Mouse (Mus musculus) T-helper 17 cell (primary cell): ENCODE data around the gene Glod5.
"Not testable (repeated sequence)": the region's sequence is repeated elsewhere in the genome, so short reads cannot be mapped to it uniquely, and the experiment has no call there.

Source experiments
- in situ Hi-C, 2 experiments: fragments of 300-600 bp; cut with MboI, MseI; formaldehyde crosslinking; loops; 1 replicate in 1 of 2; 2 replicates in 1 of 2; pipeline ENCODE4 v1.15.1; 2025; ENCODE audit warnings: high pct_unique_total_duplicates in 2 of 2

Glod5 gene

DNA sequence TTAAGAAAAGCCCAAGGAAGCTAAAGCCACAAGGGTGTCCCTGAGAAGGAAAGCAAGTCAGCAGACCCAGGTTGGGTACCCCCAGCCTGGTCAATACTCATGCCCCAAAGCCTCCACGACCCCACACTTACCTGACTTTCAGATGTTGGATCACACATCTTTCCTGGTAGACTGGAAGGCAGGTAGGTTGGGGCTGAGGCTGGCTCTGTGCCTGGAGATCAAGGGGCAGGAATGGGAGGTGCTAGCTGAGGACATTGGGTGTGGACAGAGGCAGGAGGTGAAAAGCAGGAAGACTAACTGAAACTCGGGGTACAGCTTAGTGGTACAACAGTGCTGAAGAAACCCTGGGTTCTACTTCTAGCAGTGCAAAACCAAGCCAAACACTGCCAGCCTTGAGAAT is at the start of gene Glod5:
Glod5 (minus strand) TSS at position 207 of the 400 bp plus-strand sequence.
- in situ Hi-C loops, result loop anchor here (5.0 kb wide), 1 partner anchor 106 kb away; no protein-coding TSS in a partner anchor

DNA sequence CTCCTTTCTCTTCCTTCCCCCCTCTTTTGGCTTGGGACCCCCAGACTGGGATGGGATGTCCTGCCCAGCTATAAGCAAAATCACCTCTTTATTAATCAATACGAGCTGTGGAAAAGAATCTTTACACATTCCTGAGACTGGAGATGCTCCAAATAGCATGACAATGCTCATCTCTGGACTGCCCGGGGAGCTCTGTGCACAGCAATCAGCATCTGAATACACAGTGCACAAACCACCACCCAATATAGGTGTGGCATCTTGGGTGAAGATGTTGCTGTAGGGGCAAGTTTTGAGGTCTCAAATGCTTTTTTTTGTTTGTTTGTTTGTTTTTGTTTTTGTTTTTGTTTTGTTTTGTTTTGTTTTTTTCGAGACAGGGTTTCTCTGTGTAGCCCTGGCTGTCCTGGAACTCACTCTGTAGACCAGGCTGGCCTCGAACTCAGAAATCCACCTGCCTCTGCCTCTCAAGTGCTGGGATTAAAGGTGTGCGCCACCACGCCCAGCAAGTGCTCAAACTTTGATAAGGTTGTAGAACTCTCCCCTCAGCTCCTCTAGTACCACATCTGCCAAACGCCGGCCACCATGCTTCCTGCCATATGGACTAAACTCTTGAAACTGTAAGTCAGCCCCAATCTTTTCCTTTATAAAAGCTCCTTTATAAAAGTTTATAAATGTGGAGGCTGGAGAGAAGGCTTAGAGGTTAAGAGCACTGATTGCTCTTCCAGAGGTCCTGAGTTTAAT is 32.9 kb upstream of the Glod5 start:
- in situ Hi-C loops, result not testable (repeated sequence)

DNA sequence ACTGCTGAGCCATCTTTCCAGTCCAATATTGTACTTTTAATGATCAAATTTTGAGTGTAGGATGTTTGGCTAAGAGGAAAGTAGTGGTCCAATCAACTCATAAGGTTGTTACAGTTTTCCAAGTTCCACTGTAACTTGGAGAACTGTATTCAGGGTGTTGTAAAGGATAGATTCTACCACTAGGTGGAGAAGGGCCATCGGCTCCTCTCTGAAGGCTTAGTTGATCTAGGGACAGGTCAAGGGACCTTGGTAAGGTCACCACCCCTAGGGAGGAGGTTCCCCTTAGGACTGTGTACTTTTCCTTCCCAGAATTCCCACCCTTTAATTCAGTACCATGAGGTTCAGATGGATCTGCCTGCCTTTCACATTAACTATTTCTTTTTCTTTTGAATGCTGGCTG is 14.7 kb upstream of the Glod5 start:
- in situ Hi-C loops, result no loop called here

DNA sequence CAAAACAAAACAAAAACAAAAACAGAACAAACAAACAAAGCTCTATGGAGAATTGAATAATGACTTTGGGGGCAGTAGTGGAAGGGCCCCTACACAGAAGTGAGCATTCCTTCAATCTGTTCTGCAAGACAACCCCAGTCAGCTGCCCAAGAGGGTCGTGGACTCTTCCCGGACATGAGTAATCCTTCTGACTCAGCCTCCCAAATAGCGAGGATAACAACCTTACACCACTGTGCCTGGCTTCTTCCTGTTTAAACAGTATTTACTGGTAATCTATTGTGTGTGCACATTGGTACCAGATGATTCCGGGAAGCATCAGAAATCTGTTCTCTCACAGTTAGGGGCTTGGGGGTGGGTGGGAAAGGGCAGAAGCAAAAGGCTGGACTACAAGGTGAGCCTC is 8.5 kb upstream of the Glod5 start:
- in situ Hi-C loops, result no loop called here

DNA sequence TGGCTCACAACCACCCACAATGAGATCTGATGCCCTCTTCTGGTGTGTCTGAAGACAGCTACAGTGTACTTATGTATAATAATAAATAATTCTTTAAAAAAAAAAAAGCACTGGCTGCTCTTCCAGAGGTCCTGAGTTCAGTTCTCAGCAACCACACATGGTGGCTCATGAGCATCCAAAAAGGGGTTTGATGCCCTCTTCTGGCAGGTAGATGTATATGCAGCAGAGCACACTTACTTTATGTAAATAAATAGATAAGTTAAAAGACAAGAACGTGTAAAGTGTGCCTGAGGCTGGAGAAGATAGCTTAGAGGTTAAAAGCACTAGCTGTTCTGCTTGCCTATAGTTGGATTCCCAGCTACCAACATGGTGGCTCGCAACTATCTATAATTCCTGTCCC is 6.5 kb upstream of the Glod5 start:
- in situ Hi-C loops, result no loop called here

DNA sequence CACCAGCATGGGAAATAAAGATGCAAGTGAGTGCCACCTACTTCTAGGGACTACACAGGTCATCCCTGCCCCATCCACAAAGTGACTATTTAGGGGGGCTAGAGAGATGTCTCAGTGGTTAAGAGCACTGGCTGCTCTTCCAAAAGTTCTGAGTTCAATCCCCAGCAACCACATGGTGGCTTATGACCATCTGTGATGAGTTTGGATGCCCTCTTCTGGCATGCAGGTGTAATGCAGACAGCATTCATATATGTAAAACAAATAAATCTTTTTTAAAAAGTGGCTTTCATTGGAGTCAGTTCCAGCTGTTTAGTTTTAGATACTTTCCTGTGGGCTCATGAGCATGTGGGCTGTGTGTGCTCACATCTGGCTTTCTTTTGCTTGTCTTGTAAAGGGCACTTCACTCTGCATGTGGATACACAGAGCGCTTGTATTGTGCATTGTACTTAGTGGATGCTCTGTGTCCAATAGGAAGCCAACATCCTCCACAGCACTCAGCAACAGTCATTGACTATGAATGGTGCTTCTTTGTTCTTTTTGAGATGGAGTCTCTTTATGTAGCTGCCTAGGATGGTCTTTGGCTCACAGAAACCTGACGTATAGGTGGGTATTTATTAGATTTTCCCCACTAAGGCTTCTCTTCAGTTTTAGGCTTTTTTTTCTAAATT is 2.0 kb upstream of the Glod5 start:
- in situ Hi-C loops, result no loop called here

DNA sequence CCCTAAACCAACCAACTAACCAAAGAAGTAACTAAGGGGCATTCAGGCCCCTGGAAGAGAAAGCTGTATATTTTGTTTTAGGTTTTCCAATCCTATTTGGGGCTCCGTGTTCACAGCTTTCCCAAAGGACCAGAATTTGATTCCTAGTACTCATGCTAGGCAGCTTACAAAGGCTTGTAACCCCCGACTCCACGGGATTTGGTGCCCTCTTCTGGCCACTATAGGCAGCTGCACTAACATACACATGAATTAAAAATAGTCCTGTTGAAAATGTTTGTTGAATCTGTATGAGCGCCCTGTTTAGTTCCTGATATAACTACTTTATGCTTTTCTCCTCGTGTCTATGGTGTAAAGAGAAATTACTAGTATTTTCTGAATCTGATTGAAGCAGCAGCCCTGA is 1.1 kb downstream of the Glod5 start:
- in situ Hi-C loops, result loop anchor here (5.0 kb wide), 1 partner anchor 105 kb away; no protein-coding TSS in a partner anchor

DNA sequence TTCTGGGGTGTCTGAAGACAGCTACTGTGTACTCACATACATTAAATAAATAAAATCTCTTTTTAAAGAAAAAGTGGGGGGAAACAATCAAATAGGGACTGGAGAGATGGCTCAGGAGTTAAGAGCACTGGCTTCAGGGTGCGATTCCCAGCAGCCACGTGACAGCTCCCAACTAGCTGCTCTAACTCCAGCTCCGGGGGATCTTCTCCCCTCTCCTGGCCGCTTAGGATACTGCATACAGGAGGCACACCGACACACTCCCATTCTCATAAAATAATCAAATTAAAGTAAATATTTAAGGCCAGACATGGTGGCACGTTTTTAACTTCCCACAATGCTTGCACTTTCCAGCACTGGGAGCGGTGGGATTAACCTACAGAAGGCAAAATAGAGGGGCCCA is 2.6 kb downstream of the Glod5 start:
- in situ Hi-C loops, result loop anchor here (5.0 kb wide), 1 partner anchor 103 kb away; no protein-coding TSS in a partner anchor

DNA sequence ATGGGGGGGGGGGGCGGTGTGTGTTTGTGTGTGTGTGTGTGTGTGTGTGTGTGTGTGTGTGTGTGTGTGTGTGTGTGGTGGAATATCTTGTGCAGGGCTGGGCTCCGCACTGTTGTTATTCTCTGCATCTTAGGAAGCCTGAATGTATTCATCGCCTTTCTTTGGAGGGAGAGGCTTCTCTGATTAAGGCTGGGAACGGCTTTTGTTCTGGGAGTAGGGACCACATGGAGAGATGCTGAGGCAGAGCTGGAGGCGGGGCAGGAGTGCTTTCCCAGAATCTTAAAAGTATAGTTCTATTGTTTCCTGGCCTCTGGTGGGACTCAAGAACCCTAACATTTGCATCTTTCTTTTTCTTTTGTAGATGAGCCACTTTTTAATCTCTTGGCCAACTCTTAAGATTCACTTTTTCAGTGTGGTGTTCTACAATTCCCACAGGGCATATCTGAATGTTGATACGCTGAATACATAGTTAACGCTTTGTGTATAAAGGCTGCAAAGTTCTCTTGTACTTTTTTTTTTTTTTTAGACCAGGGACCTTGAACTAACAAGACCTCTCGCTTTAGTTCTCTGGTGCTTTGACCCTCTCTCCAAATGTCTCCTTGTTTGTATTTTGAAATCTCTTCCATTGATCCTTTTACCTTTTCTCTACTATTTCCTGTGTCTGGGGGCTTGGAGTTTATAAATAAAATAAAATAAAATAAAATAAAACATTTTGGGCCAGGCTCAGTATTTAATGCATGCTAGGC is 4.5 kb downstream of the Glod5 start:
- in situ Hi-C loops, result no loop called here

DNA sequence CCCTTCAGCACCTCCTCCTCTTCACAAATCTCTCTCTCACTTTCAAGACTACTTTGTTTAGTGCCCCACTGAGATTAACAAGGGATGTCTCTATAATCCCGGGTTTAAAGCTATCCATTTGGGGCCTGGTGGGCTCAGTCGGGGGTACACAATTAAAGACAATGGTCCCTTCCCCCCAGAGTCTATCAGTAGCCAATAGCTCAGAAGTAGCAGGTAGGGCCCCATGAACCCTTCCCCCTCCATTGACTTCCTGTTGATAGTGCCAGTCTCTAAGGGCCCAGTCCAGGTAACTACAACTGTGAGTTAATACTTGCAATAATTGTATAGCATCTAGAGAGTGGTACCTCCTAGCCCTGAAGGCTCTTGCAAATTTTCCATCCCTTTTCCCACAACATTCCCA is 5.1 kb downstream of the Glod5 start:
- in situ Hi-C loops, result no loop called here

DNA sequence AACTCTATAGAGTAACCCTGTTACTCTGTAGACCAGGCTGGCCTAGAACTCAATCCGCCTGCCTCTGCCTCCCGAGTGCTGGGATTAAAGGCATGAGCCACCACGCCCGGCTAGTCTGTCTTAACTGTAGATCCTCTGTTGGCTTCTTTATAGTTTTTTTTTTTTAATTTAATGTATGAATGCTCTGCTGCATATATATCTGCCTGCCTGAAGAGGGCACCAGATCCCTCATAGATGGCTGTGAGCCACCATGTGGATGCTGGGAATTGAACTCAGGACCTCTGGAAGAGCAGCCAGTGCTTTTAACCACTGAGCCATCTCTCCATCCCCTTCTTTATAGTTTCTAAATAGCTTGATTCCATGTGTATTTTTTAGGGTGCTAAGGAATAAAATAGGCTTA is 8.9 kb downstream of the Glod5 start:
- in situ Hi-C loops, result not testable (repeated sequence)

DNA sequence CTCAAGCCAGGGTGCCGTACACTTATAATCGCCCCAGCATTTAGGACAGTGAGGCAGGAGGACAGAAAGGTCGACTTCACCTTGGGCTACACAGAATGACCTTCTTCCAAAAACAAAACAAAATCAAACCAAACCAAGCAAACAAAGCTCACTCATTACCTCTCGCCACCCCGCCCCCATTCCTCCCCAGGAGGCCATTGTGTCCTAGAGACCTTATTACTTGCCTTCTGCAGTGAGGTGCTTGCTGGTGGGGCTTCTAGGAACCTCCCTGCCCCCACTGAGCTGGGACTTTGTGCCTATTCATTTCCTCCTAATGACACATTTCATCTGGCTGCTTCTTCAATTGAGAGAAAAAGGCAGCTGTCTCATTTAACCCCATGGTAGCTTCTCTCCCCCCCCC is 9.7 kb downstream of the Glod5 start:
- in situ Hi-C loops, result no loop called here

DNA sequence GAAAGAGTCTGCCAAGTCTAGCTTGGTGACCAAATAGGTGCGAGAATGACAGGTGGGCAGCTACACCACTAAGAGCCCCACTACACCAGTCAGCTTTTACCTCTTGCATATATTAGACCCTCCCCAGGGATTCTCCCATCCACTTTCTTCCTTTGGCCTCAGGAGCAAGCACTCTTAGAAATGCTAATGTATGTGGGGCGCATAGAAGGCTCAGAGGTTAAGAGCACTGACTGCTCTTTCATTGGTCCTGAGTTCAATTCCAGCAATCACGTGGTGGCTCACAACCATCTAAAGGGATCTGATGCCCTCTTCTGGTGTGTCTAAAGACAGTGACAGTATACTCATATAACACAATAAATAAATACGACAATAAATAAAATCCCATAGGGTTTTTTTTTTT is 15.3 kb downstream of the Glod5 start:
- in situ Hi-C loops, result no loop called here

DNA sequence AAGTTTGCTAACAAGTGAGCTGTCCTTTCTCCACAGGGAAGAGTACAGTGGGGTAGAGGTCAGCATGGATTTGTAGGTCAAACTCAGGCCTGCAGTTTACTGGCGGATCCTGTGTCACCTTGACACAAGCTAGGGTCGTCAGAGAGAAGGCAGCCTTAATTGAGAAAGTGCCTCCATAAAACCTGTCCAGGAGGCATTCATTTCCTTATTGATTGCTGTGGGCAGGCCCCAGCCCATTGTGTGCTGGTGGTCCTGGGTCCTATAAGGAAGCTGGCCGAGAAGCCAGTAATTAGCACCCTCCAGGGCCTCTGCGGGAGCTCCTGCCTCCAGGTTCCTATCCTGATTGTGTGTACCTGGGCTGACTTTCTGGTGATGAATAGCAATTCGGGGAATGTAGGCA is 16.3 kb downstream of the Glod5 start:
- in situ Hi-C loops, result no loop called here

DNA sequence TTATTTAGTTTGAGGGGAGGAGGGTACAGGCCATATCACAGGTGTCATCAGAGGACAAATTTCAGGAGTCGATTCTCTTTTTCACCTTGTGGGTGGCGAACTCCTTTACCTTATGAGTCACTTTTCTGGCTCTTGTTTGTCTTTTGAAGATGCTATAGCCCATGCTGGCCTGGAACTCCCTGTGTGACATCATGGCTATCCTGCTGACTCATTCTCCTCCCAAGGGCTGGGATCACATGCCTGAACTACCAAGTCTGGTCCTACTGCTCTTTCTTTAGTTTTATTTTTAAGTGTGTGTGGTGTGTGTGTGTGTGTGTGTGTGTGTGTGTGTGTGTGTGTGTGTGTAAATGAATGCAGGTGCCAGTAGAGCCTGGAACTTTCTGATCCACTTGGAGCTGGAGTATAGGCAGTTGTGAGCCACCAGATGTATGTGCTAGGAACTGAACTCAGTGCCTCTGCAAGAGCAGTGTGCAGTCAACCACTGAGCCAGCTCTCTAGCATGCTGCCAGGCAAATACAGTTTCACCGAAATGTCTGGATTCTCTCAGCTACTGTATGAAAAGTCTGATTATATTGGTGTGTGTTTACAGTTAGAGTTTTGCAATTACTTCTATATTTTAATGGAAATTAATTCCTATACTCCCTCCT is 17.6 kb downstream of the Glod5 start:
- in situ Hi-C loops, result no loop called here

DNA sequence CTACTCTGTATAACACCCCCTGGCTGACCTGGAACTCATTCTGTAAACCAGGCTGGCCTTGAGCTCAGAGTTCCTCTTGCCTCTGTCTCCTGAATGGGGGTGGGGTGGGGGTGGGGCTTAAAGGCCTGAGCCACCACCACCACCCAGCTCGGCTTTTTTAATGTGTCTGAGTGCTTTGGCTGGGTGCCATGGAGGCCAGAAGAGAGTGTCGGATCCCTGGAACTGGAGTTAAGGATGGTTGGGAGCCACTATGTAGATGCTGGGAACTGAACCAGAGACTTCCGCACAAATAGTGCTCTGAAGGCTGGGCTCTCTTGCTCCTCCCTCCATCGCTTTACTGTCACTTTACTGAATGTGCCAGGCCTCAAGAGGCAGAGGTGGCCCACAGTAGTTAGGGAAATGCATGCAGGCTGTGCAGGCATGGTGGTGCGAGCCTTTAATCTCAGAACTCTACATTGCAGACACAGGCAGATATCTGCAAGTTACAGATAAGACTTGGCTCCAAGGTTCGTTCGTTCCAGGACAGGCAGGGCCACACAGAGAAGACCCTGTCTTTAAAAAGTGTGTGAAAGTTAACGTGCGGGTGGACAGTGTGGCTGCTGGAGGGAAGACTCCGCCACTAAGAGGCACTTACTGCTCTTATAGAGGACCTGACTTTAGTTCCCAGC is 25.1 kb downstream of the Glod5 start:
- in situ Hi-C loops, result no loop called here

DNA sequence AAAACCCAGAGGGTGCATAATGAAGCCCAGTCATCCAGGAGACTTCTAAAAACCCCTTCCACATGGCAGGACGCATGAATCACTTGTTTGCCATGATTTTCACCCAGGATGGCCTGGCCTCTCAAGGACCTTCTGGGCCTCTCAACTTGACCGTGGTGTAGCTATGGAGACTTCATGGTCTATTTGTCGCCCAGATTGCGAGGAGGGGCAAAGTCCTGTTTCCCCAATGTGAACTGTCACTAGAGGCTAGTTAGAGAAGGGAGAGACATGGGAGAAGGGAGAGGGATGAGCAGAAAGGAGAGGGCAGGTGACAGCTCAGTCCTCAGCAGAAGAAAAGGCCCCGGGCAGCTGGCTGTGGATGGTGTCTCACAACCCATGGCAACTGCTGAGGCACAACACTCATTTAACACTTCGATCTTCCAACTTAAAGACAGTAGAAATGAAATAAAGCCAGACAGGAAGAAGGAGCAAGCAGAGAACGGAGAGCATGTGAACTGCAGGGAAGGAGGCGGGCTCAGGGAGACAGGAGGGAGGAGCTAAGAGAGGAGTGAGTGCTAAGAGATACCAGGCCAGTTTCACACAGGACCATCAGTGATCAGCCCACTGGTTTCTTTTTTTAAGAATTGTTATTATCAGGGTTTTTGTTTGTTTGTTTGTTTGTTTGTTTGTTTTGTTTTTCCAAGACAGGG is 25.8 kb downstream of the Glod5 start:
- in situ Hi-C loops, result no loop called here

DNA sequence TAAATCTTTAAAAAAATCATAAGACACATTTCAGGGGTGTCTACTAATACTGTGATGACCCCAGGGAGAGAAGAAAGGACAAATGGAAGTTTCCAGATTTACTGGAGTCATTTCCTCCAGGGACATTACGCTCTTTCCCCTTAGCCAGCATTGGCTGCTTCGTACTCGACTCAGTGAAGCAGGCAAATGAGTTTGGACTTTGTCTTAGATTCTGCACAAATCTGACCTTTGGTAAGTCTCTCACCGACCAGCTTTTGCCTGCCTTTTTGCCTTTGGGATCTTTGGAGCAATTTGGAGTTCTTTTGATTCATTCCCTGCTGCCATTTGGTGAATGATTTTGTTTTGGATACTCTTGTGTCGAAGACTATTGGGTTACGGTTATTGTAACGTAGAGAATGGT is 36.9 kb downstream of the Glod5 start:
- in situ Hi-C loops, result no loop called here

DNA sequence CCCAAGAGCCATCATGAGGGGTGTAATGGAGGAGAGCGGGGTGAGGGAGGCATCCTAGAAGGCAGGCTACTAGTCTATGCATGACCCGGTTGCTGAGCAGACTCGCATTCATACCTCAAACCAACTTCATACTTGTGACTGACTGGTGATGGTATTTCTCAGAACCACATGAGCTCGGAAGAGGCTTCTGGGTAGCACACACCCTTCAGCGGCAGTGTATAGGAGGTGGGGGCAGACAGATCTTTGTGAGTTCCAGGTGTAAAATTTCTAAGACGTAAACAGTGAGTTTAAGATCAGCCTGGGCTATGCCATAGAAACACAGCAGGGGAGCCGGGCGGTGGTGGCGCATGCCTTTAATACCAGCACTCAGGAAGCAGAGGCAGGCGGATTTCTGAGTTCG is 40.4 kb downstream of the Glod5 start, which contains the start of gene Gata1:
Gata1 (minus strand) TSS at position 180 of the 400 bp plus-strand sequence.
- in situ Hi-C loops, result no loop called here

DNA sequence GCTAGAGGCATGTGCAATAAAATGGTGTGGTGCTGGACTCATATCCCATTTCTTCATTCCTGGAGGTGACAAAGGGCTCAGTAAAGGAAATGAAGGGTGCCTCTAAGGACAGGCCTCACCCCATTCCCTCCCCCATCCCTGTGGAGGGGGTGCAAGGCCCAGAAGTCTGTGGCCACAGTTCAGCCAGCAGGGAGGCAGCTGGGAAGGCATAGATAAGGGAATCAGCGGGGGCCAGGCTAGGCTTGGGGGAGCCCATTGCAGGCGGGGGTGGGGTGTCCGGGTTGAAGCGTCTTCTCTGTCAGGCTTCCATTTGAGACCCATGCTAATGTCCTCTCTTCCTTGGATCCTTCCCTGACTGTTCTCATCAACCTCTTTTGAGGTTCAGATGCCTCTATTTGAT is 47.0 kb downstream of the Glod5 start:
- in situ Hi-C loops, result no loop called here

DNA sequence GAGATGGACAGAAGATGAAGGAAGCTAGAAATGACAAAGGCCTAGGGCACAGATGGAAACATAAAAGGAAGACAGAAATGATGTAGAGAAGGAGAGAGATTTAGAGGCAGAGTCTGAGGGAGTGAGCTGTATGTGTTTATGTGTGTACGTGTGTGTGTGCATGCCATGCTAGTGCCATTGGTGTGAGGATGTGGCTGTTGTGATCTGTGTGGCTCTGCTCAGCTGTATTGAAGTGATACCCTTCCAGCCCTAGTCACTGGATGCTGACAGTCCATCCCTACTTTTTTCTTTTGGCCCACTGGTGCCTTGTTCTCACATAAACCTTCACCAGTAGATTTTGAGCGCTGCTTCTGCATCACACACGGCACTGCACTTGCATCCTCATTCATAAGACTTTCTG is 49.4 kb downstream of the Glod5 start:
- in situ Hi-C loops, result no loop called here
